Mouse (Mus musculus) testis, postnatal 10 days (tissue): Measurements from ENCODE around the gene Ccdc149.

Experiments used
- DNase-seq: peaks from one replicate; pipeline ENCODE4 v3.0.0; 2021; ENCODE audit warnings: low spot score

Ccdc149 gene

GRCm38 (mm10) chr5:52470991-52471801 lies at the start of gene Ccdc149:
Gene Ccdc149, minus strand, starts transcription at chr5:52471521.
- DNase-seq, result peak; percentile 58

- DNase-seq, result no peak
Observed at GRCm38 (mm10) chr5:52519921-52520320, 48.6 kb upstream of the Ccdc149 start.

GRCm38 (mm10) chr5:52516072-52516476 lies 44.8 kb upstream of the Ccdc149 start:
- no peak for DNase-seq

- peak; percentile 86 for DNase-seq
Observed at GRCm38 (mm10) chr5:52515246-52516021, 44.1 kb upstream of the Ccdc149 start.

GRCm38 (mm10) chr5:52511089-52511488 lies 39.8 kb upstream of the Ccdc149 start:
- peak; percentile 63 for DNase-seq

- no peak for DNase-seq
Observed at GRCm38 (mm10) chr5:52509416-52509815, 38.1 kb upstream of the Ccdc149 start.

- DNase-seq, result no peak
Observed at GRCm38 (mm10) chr5:52504666-52505065, 33.3 kb upstream of the Ccdc149 start.

- no peak for DNase-seq
Observed at GRCm38 (mm10) chr5:52504148-52504547, 32.8 kb upstream of the Ccdc149 start.

GRCm38 (mm10) chr5:52495671-52496070 lies 24.4 kb upstream of the Ccdc149 start:
- DNase-seq, result no peak

- DNase-seq, result no peak
Observed at GRCm38 (mm10) chr5:52491496-52491895, 20.2 kb upstream of the Ccdc149 start.

GRCm38 (mm10) chr5:52487559-52488430 lies 16.5 kb upstream of the Ccdc149 start:
- no peak for DNase-seq

- DNase-seq, result no peak
Observed at GRCm38 (mm10) chr5:52476826-52477225, 5.5 kb upstream of the Ccdc149 start.

- DNase-seq, result peak; percentile 82
Observed at GRCm38 (mm10) chr5:52476292-52476701, 5.0 kb upstream of the Ccdc149 start.

- DNase-seq, result no peak
Observed at GRCm38 (mm10) chr5:52473988-52474387, 2.7 kb upstream of the Ccdc149 start.

GRCm38 (mm10) chr5:52470551-52470950 lies 770 bp downstream of the Ccdc149 start:
- no peak for DNase-seq

- no peak for DNase-seq
Observed at GRCm38 (mm10) chr5:52467841-52468240, 3.5 kb downstream of the Ccdc149 start.

GRCm38 (mm10) chr5:52462447-52462846 lies 8.9 kb downstream of the Ccdc149 start:
- DNase-seq, result no peak

GRCm38 (mm10) chr5:52461434-52462124 lies 9.7 kb downstream of the Ccdc149 start:
- DNase-seq, result no peak

- no peak for DNase-seq
Observed at GRCm38 (mm10) chr5:52459308-52459707, 12.0 kb downstream of the Ccdc149 start.

GRCm38 (mm10) chr5:52457154-52457553 lies 14.2 kb downstream of the Ccdc149 start:
- DNase-seq, result no peak

- no peak for DNase-seq
Observed at GRCm38 (mm10) chr5:52450821-52451220, 20.5 kb downstream of the Ccdc149 start.

GRCm38 (mm10) chr5:52449187-52449586 lies 22.1 kb downstream of the Ccdc149 start:
- DNase-seq, result no peak
